Mouse (Mus musculus) left cerebral cortex, postnatal 36 days (tissue): ENCODE data around the gene Gm49403. TPM values are rescaled to one million over a fixed set of nuclear protein-coding genes. Genes with fewer than 3 reads are reported as not detected.
A peak's percentile ranks its signal among the peaks of the same experiment; 100 is the strongest.
"Not testable (repeated sequence)": the region's sequence is repeated elsewhere in the genome, so short reads cannot be mapped to it uniquely, and the experiment has no call there.

Experiments used
- DNase-seq, 2 experiments: peaks; one replicate each; pipeline ENCODE4 v3.0.0; 2021 to 2022; ENCODE audit warnings: low spot score in 2 of 2, mixed read lengths in 1 of 2
- intact Hi-C: fragments of 180-260 bp; cut with DNase I; formaldehyde crosslinking; loops from one replicate; pipeline ENCODE4 v1.15.1; 2025
- total RNA-seq, 2 experiments: library from RNA; stranded (reverse); gene quantifications; 2 replicates each; pipeline ENCODE4 v1.2.3; 2021

The Gm49403 gene
- total RNA-seq, 2 experiments from 2014 or later, result not detected

DNA sequence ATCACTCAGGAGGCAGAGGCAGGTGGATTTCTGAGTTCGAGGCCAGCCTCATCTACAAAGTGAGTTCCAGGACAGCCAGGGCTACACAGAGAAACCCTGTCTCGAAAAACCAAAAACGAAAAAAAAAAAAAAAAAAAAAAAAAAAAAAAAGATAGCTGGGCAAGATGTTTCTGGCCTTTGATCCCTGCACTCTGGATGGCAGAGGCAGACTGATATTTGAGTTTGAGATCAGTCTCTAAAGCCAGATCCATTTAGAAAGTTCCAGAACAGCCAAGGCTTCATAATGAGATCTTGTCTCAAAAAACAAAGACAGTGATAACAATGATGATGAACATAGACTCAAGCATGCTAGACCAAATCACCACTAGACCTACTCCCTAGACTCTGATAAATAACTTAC, 13.3 kb upstream of the Gm49403 start:
- intact Hi-C loops, DNase-seq: not testable (repeated sequence)

DNA sequence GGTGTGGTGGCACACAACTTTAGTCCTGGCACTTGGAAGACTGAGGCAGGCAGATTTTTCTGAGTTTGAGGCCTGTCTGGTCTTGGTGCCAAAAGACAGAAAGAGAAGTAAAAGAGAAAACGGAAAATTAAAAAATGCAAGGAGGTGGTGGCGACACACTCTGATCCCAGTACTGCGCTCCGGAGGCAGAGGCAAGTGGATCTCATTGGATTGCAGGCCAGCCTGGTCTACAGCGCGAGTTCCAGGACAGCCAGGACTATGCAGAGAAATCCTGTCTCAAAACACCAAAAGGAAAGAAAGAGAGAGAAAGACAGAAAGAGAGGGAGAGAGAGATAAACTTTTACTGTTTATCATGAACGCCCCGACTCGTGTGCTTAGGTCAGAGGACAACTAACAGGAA, 12.9 kb upstream of the Gm49403 start:
- DNase-seq, result no peak
- intact Hi-C loops, result no loop called here

DNA sequence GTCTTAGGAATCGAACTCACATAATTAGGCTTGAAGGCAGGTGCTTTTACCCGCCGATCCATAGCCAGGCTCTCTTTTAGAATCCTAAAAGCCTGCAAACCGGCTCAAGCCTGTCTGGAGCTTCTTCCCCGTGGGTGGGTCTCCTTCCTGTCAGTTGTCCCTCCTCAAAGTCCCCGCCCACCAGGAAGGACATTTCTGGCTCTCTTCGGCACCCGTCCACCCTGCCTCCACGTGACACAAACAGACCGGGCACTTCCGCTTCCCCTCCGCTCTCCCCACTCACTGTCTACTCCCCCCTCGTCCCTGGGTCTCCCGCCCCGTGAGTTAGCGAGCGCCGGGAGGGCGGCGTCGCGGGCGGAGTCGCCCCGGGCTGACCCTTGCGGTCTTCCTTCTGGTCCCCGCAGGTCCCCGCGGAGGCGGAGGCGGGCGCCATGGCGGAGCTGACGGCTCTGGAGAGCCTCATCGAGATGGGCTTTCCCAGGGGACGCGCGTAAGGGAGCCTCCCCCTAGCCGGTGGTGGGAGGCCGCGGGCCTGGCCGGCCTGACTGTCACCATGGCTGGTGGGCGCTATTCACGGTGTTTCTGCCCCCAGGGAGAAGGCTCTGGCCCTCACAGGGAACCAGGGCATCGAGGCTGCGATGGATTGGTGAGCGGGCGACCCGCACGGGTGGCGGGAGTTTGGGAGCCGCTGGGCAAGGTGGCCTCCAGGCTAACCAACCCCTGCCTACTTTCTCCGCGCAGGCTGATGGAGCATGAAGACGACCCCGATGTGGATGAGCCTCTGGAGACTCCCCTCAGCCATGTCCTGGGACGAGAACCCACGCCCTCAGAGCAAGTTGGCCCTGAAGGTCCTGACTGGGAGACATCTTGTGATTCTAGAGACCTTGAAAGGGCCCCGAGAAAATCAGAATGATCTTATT, 12.2 kb upstream of the Gm49403 start, which contains the start of gene Ubxn1:
Gene Ubxn1 (plus strand): TSS at position 230 of the 920 bp plus-strand sequence.
- intact Hi-C loops, result no loop called here
- peak; percentile 99 for DNase-seq

GRCm38 (mm10) chr19:8872266-8872840, 11.4 kb upstream of the Gm49403 start:
- intact Hi-C loops, result no loop called here
- no peak for DNase-seq

DNA sequence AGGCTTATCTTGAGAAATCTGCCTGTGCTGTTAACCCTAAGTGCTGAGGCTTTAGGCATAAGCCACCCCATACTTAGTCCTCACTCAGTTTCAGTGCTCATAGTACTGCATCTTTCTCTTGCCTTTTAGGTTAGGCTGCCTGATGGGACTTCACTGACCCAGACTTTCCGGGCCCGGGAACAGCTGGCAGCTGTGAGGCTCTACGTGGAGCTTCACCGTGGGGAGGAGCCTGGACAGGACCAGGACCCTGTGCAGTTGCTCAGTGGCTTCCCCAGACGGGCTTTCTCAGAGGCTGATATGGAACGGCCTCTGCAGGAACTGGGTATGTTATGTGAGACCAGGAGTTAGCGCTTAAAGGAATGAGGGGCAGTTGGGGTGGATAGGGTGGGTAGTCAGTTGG, 8.7 kb upstream of the Gm49403 start:
- DNase-seq, result no peak
- intact Hi-C loops, result no loop called here

DNA sequence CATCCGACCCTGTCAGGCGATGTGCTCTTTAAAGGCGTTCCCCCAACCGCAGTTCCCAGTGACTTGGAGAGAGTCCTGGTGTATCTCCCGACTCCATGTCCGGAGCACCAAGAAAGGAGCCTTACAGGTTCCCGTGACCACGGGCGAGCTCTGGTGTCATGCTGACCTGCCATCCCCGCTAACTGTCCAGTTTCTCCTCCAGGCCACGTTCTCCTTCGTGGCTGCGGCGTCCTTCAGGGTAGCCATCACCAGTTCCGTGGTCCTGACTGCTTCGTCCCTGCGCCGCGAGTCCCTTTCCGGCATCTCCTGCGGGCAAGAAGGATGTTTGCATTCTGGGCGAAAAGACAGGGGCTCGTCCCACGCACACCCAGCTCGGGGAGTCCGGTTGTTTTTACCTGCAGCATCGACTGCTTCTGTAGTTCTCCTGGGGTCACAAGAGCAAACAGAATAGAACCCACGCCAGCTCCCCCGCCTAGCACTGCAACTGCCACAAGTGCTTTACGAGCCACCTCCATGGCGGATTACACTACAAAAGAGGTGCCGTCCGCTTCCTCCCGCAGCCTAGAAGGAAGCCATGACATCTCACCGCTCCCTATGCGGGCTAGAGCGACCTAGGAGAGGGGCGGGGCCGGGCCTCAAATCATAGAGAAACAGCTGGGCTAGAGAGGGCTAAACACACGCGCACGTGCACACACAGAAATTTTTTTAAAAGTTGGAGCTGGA, 3.3 kb upstream of the Gm49403 start, which contains the start of gene Uqcc3:
Gene Uqcc3 (minus strand): TSS at position 613 of the 723 bp plus-strand sequence.
- peak; percentile 89 to 90 for DNase-seq
- intact Hi-C loops, result no loop called here

DNA sequence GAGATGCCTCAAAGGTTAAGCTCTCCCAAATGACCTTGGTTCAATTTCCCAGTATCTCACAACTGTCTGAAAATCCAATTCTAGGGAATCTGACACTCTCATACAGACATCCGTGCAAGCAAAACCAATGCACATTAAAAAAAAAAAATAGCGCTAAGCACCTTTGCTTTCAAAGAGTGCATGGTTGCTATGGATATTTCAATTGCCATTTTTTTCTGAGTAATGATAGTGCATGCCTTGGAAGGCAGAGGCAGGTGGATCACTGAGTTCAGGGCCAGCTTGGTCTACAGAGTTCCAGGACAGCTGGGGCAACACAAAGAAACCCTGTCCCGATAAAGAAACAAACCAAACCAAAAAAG, 2.7 kb upstream of the Gm49403 start:
- no peak for DNase-seq
- intact Hi-C loops, result no loop called here

DNA sequence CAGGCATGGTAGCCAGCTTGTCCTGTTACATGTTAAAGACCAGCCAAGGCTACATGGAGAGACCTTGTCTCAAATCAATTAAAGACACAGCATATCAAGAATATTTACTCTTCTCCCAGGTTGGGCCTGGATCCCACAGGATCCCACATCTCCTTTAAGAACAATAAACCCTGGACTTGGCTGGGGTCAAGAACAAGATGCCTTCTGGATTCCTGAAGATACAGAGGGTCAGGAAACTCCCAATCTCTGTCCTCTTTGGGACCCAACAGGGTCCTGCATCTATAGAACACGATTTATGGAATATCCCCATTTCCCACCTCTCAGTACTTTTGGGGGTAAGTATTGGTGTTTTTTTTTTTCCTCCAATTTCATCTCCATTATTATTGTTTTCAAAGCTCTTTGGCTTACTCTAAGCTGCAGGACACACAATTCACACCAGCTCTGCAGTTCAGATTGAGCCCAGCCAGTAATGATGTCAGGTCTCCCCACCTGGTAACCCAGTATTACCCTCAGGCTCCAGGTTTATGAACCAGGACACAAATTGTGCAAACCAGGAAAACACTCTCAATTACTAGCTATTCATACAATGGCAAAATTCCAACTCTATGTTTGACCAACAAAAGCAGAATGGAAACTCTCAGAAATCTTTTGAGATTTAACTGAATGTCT, 3.3 kb downstream of the Gm49403 start:
- DNase-seq, result no peak
- intact Hi-C loops, result loop anchor here (5.0 kb wide), 1 partner anchor 55 kb away; the partner anchor contains the start of gene Mta2

- DNase-seq, result no peak
- intact Hi-C loops, result loop anchor here (5.0 kb wide), 1 partner anchor 54 kb away; the partner anchor contains the start of gene Mta2
Observed at GRCm38 (mm10) chr19:8887585-8888463, 4.1 kb downstream of the Gm49403 start.

- intact Hi-C loops, result loop anchor here (5.0 kb wide), 1 partner anchor 54 kb away; the partner anchor contains the start of gene Mta2
- DNase-seq, result peak; percentile 94
Observed at GRCm38 (mm10) chr19:8888511-8889385, 5.0 kb downstream of the Gm49403 start, which contains the start of the genes 1810009A15Rik and Gm49416. TSS of gene 1810009A15Rik (plus strand) at chr19:8888853. TSS of gene Gm49416 (plus strand) at chr19:8888926.

- intact Hi-C loops, result no loop called here
- DNase-seq, result peak; percentile 86
Observed at GRCm38 (mm10) chr19:8892829-8893766, 9.4 kb downstream of the Gm49403 start, which contains the start of gene Ints5. TSS of gene Ints5 (plus strand) at chr19:8893005.

- DNase-seq, result no peak
- intact Hi-C loops, result loop anchor here (5.0 kb wide), 1 partner anchor 53 kb away; no protein-coding TSS in a partner anchor
Observed at GRCm38 (mm10) chr19:8895397-8895960, 11.7 kb downstream of the Gm49403 start.

DNA sequence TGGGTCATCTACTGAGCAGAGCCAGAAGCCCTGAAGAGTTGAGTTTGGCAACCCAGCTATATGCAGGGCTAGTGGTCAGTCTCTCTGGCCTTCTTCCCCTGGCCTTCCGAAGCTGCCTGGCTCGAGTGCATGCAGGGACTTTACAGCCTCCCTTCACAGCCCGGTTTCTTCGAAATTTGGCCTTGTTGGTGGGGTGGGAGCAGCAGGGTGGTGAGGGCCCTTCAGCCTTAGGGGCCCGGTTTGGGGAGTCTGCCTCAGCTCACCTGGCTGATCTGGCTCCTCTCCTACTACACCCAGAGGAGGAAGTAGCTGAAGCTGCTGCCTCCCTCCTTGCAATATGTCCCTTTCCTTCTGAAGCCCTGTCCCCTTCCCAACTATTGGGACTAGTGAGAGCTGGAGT, 12.5 kb downstream of the Gm49403 start:
- not testable (repeated sequence) for DNase-seq
- intact Hi-C loops, result loop anchor here (5.0 kb wide), 1 partner anchor 54 kb away; no protein-coding TSS in a partner anchor

DNA sequence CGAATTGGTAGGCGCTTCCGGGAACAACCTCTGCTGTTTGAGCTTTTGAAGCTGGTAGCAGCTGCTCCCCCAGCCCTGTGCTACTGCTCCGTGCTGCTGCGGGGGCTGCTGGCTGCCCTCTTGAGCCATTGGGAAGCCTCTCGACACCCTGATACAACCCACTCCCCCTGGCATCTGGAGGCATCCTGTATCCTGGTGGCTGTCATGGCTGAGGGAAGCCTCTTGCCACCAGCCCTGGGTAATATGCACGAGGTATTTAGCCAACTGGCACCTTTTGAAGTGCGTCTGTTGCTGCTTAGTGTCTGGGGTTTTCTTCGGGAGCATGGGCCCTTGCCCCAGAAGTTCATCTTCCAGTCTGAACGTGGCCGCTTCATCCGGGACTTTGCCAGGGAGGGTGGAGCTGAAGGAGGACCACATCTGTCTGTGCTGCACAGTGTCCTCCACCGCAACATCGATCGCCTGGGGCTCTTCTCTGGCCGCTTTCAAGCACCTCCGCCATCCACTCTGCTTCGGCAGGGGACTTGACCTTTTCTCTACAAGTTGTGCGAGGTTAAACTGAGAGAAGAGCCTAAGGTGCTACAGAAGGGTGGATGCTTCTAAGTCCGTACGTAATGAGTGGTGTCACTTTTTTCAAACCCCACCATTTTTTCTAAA, 13.6 kb downstream of the Gm49403 start:
- DNase-seq, result peak in 1 of 2 experiments; percentile 34
- intact Hi-C loops, result loop anchor here (5.0 kb wide), 1 partner anchor 55 kb away; no protein-coding TSS in a partner anchor

DNA sequence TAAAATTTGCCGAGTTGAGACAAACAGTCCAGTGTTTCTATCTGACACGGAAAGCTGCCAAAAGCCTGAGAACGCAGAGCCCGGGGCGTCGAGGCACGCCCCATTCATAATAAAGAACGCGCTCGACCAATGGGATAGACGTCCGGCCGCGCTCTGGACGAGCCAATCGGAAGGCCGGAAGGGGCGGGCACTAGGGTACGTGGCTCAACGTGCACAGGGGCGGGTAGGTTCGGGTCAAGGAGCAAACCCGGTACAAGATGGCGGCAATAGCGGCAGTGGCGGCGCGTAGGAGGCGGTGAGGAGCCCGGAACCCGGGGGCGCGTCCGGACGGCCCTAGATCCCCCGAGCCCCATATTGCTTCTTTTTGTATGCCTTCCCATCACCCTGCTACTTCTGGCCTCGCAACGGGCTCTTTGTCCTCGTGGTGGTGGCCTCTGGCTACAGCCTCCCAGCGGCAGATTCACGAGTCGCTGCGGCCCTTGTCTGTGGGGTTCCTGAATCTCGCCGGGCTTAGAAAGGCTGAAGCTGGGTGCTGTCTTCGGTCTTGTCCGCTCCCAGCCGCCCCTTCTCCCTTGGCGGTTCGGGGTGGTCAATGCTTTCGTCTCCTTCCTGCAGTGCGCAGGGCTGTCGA, 14.2 kb downstream of the Gm49403 start, which contains the start of gene Ganab:
Gene Ganab (plus strand): TSS at position 207 of the 631 bp plus-strand sequence.
- intact Hi-C loops, result loop anchor here (2.0 to 5.0 kb wide), 2 partner anchors 21 to 56 kb away; no protein-coding TSS in a partner anchor
- DNase-seq, result peak; percentile 95 to 96
